Mouse (Mus musculus) Patski (cell line): Measurements from ENCODE around the gene Klhdc10. TPM values are rescaled to one million over a fixed set of nuclear protein-coding genes. Genes with fewer than 3 reads are reported as not detected.

Experiments used
- ATAC-seq: fragments of 100-300 bp; one replicate; pipeline ENCODE4 v1.8.0; 2021
- CTCF ChIA-PET: fragments of 350-600 bp; sonication (Branson Sonifier 250); formaldehyde crosslinking; loops from one replicate; lab custom pipeline; 2022; ENCODE audit warnings: inconsistent platforms; lab: Charles Lee
- POLR2A ChIA-PET: fragments of 350-600 bp; sonication (Branson Sonifier 250); formaldehyde crosslinking; loops from one replicate; lab custom pipeline; 2022; ENCODE audit warnings: antibody characterized with exemption, inconsistent platforms; lab: Charles Lee
- DNase-seq: peaks from one replicate; pipeline ENCODE4 v3.0.0-alpha.2; 2011; ENCODE audit warnings: low read depth, low spot score
- H3K27me3 ChIP-seq: fragments of 371-371 bp; one replicate; pipeline ENCODE4 v1.5.1; 2021
- CTCF ChIP-seq: fragments of 100-300 bp; IDR thresholded peaks from one replicate; pipeline ENCODE4 v1.5.1; 2021
- in situ Hi-C: fragments of 300-500 bp; cut with MboI; formaldehyde crosslinking; loops from 3 replicates; pipeline ENCODE4 v1.11.1; 2018; ENCODE audit warnings: low pct_unique_long_range_greater_than_20kb, mixed read lengths
- polyA plus RNA-seq: library from polyadenylated mRNA; unstranded; gene quantifications from one replicate; pipeline ENCODE4 v1.2.3, GENCODE M21; 2021

Klhdc10 gene
- polyA plus RNA-seq, 1 experiment from 2014 or later = 78.8 TPM

DNA sequence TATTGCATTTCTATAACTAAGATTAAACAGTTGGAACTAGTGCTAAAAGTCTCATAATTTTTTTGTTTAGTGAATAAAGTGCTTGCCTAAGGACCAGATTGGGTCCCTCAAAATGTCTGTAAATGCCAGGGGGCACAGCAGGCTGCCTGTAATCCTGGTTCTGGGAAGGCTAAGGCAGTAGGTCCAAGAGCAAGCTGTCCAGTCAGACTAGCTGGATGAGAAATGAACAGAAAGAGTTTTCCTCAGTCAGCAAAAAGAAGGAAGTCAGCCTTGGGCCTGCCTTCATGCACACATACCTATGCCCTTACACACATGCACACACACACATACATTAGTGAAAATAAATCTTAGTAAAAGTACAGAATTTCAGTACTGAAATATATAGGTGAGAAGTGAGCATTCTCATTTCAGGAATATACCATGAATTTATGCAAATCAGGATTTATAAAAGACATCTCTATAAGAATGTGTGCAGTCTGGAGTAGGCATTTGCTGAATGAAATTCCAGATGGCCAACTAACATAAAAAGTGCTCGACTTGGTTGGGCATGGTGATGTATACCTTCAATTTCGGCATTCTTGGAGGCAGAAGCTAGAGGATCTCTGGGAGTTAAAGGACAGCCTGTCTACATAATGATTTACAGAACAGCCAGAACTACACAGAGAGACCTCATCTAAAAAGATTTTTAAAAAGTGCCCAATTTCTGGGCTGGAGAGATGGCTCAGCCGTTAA is 31.0 kb downstream of the Klhdc10 start:
- no peak for DNase-seq
- TF ChIP-seq CTCF = no peak
- in situ Hi-C loops = no loop called here
- no peak for ATAC-seq
- ChIA-PET CTCF (no interaction called here), POLR2A (no interaction called here)
- no peaks in the 10 kb centered on the region for H3K27me3 ChIP-seq

DNA sequence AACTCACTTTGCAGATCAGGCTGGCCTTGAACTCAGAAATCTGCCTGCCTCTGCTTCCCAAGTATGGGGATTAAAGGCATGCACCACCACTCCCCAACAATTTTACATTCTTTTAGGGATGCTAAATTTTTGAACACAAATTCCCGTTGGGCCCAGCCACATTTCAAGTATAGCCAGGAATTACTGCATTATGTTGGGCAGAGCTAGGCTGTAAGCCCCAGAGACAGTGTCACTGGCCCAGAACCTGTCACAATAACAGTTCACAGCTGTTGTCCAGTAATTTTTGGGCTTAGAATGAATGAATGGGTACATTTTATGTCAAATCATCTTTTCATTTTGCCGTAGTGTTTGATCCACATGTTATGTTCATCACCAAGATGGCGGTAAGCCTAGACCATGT is 34.8 kb downstream of the Klhdc10 start:
- ATAC-seq = no peak
- H3K27me3 ChIP-seq = no peaks in the 10 kb centered on the region
- DNase-seq = no peak
- ChIA-PET POLR2A (no interaction called here), CTCF (interaction anchor here (1.0 to 2.4 kb wide), 2 partner anchors 23 to 24 kb away, joined by 4 to 9 read pairs; no protein-coding TSS in a partner anchor)
- TF ChIP-seq CTCF = no peak
- in situ Hi-C loops = no loop called here

- ATAC-seq (no peak), DNase-seq (no peak)
- POLR2A ChIA-PET = no interaction called here
- TF ChIP-seq CTCF = no peak
- H3K27me3 ChIP-seq = no peaks in the 10 kb centered on the region
- in situ Hi-C loops = no loop called here
- CTCF ChIA-PET = interaction anchor here (1.0 to 2.4 kb wide), 2 partner anchors 23 to 25 kb away, joined by 4 to 9 read pairs; no protein-coding TSS in a partner anchor
Measured at GRCm38 (mm10) chr6:30437054-30437453, 35.4 kb downstream of the Klhdc10 start.

DNA sequence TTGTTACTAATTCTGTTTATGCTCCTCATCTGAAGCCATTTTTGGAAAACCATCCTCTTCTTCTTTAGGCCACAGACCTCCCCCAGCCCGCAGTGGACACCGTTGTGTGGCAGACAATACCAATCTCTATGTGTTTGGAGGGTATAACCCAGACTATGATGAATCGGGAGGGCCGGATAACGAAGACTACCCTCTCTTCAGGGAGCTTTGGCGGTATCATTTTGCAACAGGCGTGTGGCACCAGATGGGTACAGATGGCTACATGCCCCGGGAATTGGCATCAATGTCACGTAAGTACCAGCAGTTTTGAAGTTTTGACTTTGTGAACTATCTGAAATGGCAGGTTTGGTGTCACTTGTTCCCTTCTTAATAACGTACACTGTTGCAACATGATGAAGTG is 37.9 kb downstream of the Klhdc10 start:
- no peak for TF ChIP-seq CTCF
- ATAC-seq (no peak), DNase-seq (no peak)
- ChIA-PET POLR2A (no interaction called here), CTCF (no interaction called here)
- no peaks in the 10 kb centered on the region for H3K27me3 ChIP-seq
- in situ Hi-C loops = no loop called here

- POLR2A ChIA-PET = interaction anchor here (0.8 kb wide), 1 partner anchor 44 kb away, joined by 3 read pairs; no protein-coding TSS in a partner anchor
- no peak for ATAC-seq
- in situ Hi-C loops = no loop called here
- DNase-seq = no peak
- H3K27me3 ChIP-seq = no peaks in the 10 kb centered on the region
- TF ChIP-seq CTCF = no peak
- CTCF ChIA-PET = interaction anchor here (0.9 to 2.7 kb wide), 4 partner anchors 9 to 53 kb away, joined by 3 to 6 read pairs (median 4); no protein-coding TSS in a partner anchor
Measured at GRCm38 (mm10) chr6:30456991-30457390, 55.3 kb downstream of the Klhdc10 start.

DNA sequence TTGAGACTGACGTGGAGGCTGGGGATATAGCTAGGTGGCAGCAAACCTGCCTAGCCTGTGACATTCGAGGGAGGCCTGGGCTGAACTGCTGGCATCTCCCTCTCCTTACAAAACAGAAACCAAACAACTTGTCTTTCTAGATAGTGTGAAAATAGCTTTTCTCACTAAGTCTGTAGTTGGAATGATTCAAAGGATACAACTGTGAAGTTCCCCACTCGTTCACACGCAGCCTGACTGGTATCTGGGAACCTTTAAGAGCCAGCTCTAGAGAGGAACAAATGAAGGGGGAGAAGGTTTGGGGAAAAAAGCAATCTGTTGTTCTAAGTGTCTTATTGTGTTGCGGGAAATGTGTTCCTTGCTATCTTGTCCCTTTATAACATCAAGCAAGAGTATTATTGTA is 57.0 kb downstream of the Klhdc10 start:
- ATAC-seq = no peak
- in situ Hi-C loops = no loop called here
- ChIA-PET CTCF (interaction anchor here (1.2 to 2.7 kb wide), 2 partner anchors 16 to 53 kb away, joined by 3 to 6 read pairs; no protein-coding TSS in a partner anchor), POLR2A (no interaction called here)
- no peak for TF ChIP-seq CTCF
- H3K27me3 ChIP-seq = no peaks in the 10 kb centered on the region
- no peak for DNase-seq

GRCm38 (mm10) chr6:30459056-30459747 is 57.5 kb downstream of the Klhdc10 start:
- TF ChIP-seq CTCF = no peak
- H3K27me3 ChIP-seq = no peaks in the 10 kb centered on the region
- in situ Hi-C loops = no loop called here
- POLR2A ChIA-PET = no interaction called here
- CTCF ChIA-PET = interaction anchor here (1.1 to 2.6 kb wide), 6 partner anchors 10 to 53 kb away, joined by 3 to 15 read pairs (median 8); no protein-coding TSS in a partner anchor
- ATAC-seq = no peak
- DNase-seq = no peak

GRCm38 (mm10) chr6:30459811-30460749 is 58.4 kb downstream of the Klhdc10 start:
- H3K27me3 ChIP-seq = no peaks in the 10 kb centered on the region
- ChIA-PET POLR2A (interaction anchor here (0.6 to 1.2 kb wide), 2 partner anchors 50 to 458 kb away, joined by 3 to 4 read pairs; partner anchors contain the start of gene Ssmem1), CTCF (interaction anchor here (0.6 to 2.6 kb wide), 9 partner anchors 10 to 77 kb away, joined by 3 to 15 read pairs (median 6); no protein-coding TSS in a partner anchor)
- no peak for TF ChIP-seq CTCF
- DNase-seq (no peak), ATAC-seq (peak; percentile 41)
- in situ Hi-C loops = loop anchor here (10.0 kb wide), 1 partner anchor 55 kb away; the partner anchor contains the start of gene Klhdc10

DNA sequence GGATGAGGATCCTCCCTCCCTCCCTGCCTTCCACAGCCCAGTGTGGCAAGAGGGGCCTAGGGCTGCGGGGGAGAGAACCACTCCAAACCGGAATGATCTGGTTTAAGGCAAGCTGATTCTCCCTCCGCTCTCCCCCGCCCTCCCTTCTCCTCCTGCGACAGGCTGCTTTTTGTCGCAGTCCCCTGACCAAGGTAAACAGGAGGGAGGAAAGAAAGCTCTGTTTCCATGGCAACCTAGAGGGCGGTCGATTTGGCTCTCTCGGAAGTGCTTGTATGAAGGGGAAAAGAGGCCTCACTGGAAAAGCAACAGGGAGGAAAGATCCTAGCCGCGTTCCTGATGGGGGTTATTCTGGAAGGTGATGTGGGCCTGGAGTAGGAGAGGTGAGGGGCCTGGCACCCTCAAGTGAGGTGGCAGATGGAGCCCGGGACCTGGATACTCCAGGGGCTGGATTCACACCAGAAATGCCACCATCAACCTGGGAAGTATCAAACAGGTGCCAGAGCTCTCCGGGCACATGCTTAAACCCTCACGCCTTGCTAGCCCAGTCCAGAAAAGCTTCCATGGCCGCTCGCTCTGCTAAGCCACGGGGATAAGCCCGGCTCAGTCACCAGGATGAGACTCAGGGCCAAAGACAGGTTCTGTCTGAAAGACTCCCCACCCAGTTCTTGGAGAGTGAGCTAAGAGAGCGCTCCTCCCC is 59.2 kb downstream of the Klhdc10 start:
- in situ Hi-C loops = loop anchor here (10.0 kb wide), 1 partner anchor 56 kb away; the partner anchor contains the start of gene Klhdc10
- DNase-seq (no peak), ATAC-seq (no peak)
- ChIA-PET CTCF (interaction anchor here (0.6 to 2.6 kb wide), 8 partner anchors 9 to 77 kb away, joined by 3 to 15 read pairs (median 6); no protein-coding TSS in a partner anchor), POLR2A (interaction anchor here (0.6 to 1.2 kb wide), 3 partner anchors 49 to 458 kb away, joined by 3 to 4 read pairs (median 3); partner anchors contain the start of gene Ssmem1)
- TF ChIP-seq CTCF = no peak
- no peaks in the 10 kb centered on the region for H3K27me3 ChIP-seq
